Mouse (Mus musculus) left cerebral cortex, adult 6 months (tissue): ENCODE measurements around the gene Actl10. TPM values are rescaled to one million over a fixed set of nuclear protein-coding genes. Genes with fewer than 3 reads are reported as not detected.

ENCODE experiments used
- long read RNA-seq, 2 experiments: library from polyadenylated mRNA; unstranded; transcript quantifications; one replicate each; pipeline ENCODE4 v2.0.0; 2019 to 2020
- polyA plus RNA-seq: library from polyadenylated mRNA; unstranded; fragments of <200 nt; fragmentation: Nextera tagmentation; gene quantifications from 2 replicates; pipeline ENCODE4 v1.2.3, GENCODE M21; 2021

Actl10 gene
- polyA plus RNA-seq: not detected in 2 replicates
- long read RNA-seq, experiment 1: 0 reads
- long read RNA-seq, experiment 2: 0 reads

GRCm38 (mm10) chr2:154551476-154551875, at the start of gene Actl10:
TSS of gene Actl10 (plus strand) at chr2:154551776.

GRCm38 (mm10) chr2:154546711-154547110, 4.9 kb upstream of the Actl10 start, which contains the start of gene 1700003F12Rik:
TSS of gene 1700003F12Rik (plus strand) at chr2:154547085.

GRCm38 (mm10) chr2:154558264-154559039, 6.9 kb downstream of the Actl10 start, which contains the start of gene Necab3:
TSS of gene Necab3 (minus strand) at chr2:154558890.

GRCm38 (mm10) chr2:154569836-154570286, 18.3 kb downstream of the Actl10 start, which contains the start of gene E2f1:
TSS of gene E2f1 (minus strand) at chr2:154569892.

Other genes starting within 250 kb of the Actl10 start
- not detected in 2 replicates for gene Bpifb9b, start 244.5 kb upstream of the Actl10 start, polyA plus RNA-seq
- 5.6 and 7.2 TPM in 2 replicates for gene Cdk5rap1, start 178.8 kb upstream of the Actl10 start, polyA plus RNA-seq
- 6.9 and 20.0 TPM in 2 replicates for gene Snta1, start 143.7 kb upstream of the Actl10 start, polyA plus RNA-seq
- 36.8 and 53.1 TPM in 2 replicates for gene Cbfa2t2, start 115.3 kb upstream of the Actl10 start, polyA plus RNA-seq
- 1.1 and 1.3 TPM in 2 replicates for gene 1700003F12Rik, start 4.7 kb upstream of the Actl10 start, polyA plus RNA-seq
- 98.1 and 105 TPM in 2 replicates for gene Necab3, start 7.1 kb downstream of the Actl10 start, polyA plus RNA-seq
- gene E2f1, start 18.1 kb downstream of the Actl10 start, polyA plus RNA-seq: 6.2 and 11.3 TPM in 2 replicates
- gene Pxmp4, start 51.9 kb downstream of the Actl10 start, polyA plus RNA-seq: 19.8 and 23.0 TPM in 2 replicates
- gene Zfp341, start 61.5 kb downstream of the Actl10 start, polyA plus RNA-seq: 1.1 and 1.2 TPM in 2 replicates
- gene 4930519P11Rik, start 61.7 kb downstream of the Actl10 start, polyA plus RNA-seq: 0.28 TPM in 1 of 2 replicates, not detected in the other
- gene Chmp4b, start 99.9 kb downstream of the Actl10 start, polyA plus RNA-seq: 15.5 and 19.3 TPM in 2 replicates
- not detected in 2 replicates for gene Gm14214, start 218.3 kb downstream of the Actl10 start, polyA plus RNA-seq
- 31.9 and 43.4 TPM in 2 replicates for gene Raly, start 239.3 kb downstream of the Actl10 start, polyA plus RNA-seq
- gene a, start 239.6 kb downstream of the Actl10 start, polyA plus RNA-seq: 0.47 and 0.90 TPM in 2 replicates